Mouse (Mus musculus) forebrain, postnatal 0 days (tissue): ENCODE results near the gene Rbm44. TPM values are rescaled to one million over a fixed set of nuclear protein-coding genes. Genes with fewer than 3 reads are reported as not detected.

Experiments used
- ATAC-seq: fragments of 200-750 bp; cut with Nextera tagmentation; 2 replicates; pipeline ENCODE4 v1.8.0; 2017; ENCODE audit warnings: mild to moderate bottlenecking, moderate library complexity
- DNase-seq: peaks from one replicate; pipeline ENCODE4 v3.0.0-alpha.2; 2015
- H3K27ac ChIP-seq: fragments of 300-500 bp; sonication (generic); 2 replicates; pipeline ENCODE4 v1.5.1; 2014; ENCODE audit warnings: low read depth, mild to moderate bottlenecking, antibody characterized with exemption, low read length, moderate library complexity, mixed read lengths
- H3K27me3 ChIP-seq: fragments of 300-500 bp; sonication (generic); 2 replicates; pipeline ENCODE4 v1.6.1; 2014; ENCODE audit warnings: mild to moderate bottlenecking, low read length, mixed read lengths; ENCODE audit not compliant: insufficient read depth
- H3K36me3 ChIP-seq: fragments of 300-500 bp; sonication (generic); 2 replicates; pipeline ENCODE4 v1.6.1; 2014; ENCODE audit warnings: mild to moderate bottlenecking, moderate library complexity; ENCODE audit not compliant: insufficient read depth
- H3K4me1 ChIP-seq: fragments of 300-500 bp; sonication (generic); 2 replicates; pipeline ENCODE4 v1.6.1; 2014; ENCODE audit warnings: antibody characterized with exemption; ENCODE audit not compliant: insufficient read depth
- H3K4me2 ChIP-seq: fragments of 300-500 bp; sonication (generic); 2 replicates; pipeline ENCODE4 v1.6.1; 2014; ENCODE audit warnings: low read depth, mild to moderate bottlenecking, moderate library complexity
- H3K4me3 ChIP-seq: fragments of 300-500 bp; sonication (generic); 2 replicates; pipeline ENCODE4 v1.5.1; 2014; ENCODE audit warnings: low read depth, low read length, mixed read lengths
- H3K9ac ChIP-seq: fragments of 300-500 bp; sonication (generic); 2 replicates; pipeline ENCODE4 v1.6.1; 2014; ENCODE audit warnings: mild to moderate bottlenecking
- H3K9me3 ChIP-seq: fragments of 300-500 bp; sonication (generic); 2 replicates; pipeline ENCODE4 v1.6.1; 2016; ENCODE audit warnings: low read length
- CTCF ChIP-seq: sonication (generic); IDR thresholded peaks from 2 replicates; pipeline ENCODE4 v1.5.1; 2016; ENCODE audit warnings: antibody characterized with exemption, control low read depth, low read depth
- WGBS: fragments of 180-500 bp; shearing (Covaris S2); extraction: QIAGEN DNeasy Blood & Tissue Kit; methylation state at CpG from one replicate; pipeline ENCODE4 v1.1.7; 2014; 5-methylcytosine and 5-hydroxymethylcytosine counted together
- polyA plus RNA-seq: library from polyadenylated mRNA; unstranded; fragments of >200 nt; fragmentation: Nextera tagmentation; extraction: Ambion mirVana; gene quantifications from 2 replicates; pipeline ENCODE4 v1.2.1, GENCODE M21; 2015
- total RNA-seq: library from RNA; depleted of rRNA; stranded (reverse); fragments of >200 nt; gene quantifications from 2 replicates; pipeline ENCODE4 v1.2.3, GENCODE M21; 2014; rRNA removed

Gene Rbm44
- total and polyA plus RNA-seq, 2 experiments from 2014 or later = 0.11 to 0.29 TPM

DNA sequence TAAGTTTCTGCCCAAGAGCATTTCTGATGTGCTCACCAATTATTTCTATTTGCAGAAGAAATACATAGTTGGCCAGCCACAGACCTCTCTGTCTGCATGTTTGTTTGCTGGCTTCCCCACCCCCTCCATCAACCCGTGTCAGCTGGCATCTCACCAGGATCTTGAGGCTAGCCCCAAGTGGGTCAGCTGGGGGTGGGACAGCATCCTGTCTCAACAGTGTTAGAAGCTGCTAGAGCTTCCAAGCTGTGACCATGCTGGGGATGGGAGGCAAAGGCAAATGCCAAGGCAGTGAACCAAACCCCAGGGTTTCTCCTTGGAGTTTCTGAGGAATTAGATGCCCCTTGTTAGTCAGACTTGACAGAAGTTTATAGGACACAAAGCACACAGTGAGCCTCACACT is 71.1 kb downstream of the Rbm44 start:
- H3K27me3 ChIP-seq = no peaks in the 10 kb centered on the region
- H3K4me2 ChIP-seq = no peak overlapping the region
- H3K4me3 ChIP-seq = no peak overlapping the region
- no peaks in the 10 kb centered on the region for H3K36me3 ChIP-seq
- DNase-seq (no peak), ATAC-seq (no peak)
- H3K27ac ChIP-seq = no peak overlapping the region
- H3K9ac ChIP-seq = no peak overlapping the region
- peaks cover 6% of the 10 kb centered on the region; the same call in 1 of the 2 replicates for H3K4me1 ChIP-seq
- H3K9me3 ChIP-seq = no peaks in the 10 kb centered on the region
- no peak for TF ChIP-seq CTCF
- 39% methylated on average over 1 of the region's 1 CpGs for WGBS

DNA sequence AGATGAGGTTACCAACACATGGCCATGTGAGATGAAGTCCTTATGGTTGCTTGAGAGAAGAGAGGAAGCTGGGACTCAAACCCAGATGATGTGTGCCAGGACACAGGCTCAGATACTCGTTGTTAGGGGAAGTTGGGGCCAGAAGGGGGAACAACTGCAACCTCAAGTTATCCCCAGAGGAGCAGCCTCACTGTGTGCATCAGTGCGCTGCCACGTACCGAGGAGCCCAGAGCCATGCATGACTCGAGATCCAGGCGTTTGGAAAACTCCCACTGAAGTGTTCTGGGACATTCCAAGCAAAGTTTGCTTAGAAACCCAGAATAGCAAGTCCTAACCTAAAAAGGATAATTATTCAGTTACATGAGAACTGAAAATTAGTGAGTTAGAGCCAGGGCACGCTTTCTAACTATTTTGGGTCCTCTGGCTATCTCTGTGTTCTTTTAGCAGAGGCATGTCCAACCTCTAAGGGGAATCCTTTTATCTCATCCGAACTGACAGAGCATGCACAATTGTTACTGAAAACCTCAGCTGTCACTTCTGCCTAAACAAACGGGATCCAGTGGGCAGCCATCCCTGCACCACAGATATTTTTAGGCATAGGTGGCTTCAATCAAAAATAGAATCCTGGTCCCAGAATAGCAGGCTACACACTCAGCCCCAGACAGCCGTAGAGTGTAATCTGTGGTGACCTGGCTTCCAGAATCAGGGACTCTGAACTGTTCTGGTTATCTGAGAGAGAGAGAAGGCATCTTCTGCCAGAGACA is 71.8 kb downstream of the Rbm44 start:
- H3K4me3 ChIP-seq = no peak overlapping the region
- H3K4me1 ChIP-seq = 0 out of 2 replicates have a peak, but pooled peaks cover 1% of the 10 kb centered on the region
- WGBS = 69% methylated on average over 10 of the region's 10 CpGs
- H3K36me3 ChIP-seq = no peaks in the 10 kb centered on the region
- no peak for TF ChIP-seq CTCF
- no peak overlapping the region for H3K9ac ChIP-seq
- H3K27me3 ChIP-seq = no peaks in the 10 kb centered on the region
- H3K9me3 ChIP-seq = no peaks in the 10 kb centered on the region
- H3K4me2 ChIP-seq = no peak overlapping the region
- no peak for DNase-seq
- ATAC-seq = no peak
- H3K27ac ChIP-seq = no peak overlapping the region

DNA sequence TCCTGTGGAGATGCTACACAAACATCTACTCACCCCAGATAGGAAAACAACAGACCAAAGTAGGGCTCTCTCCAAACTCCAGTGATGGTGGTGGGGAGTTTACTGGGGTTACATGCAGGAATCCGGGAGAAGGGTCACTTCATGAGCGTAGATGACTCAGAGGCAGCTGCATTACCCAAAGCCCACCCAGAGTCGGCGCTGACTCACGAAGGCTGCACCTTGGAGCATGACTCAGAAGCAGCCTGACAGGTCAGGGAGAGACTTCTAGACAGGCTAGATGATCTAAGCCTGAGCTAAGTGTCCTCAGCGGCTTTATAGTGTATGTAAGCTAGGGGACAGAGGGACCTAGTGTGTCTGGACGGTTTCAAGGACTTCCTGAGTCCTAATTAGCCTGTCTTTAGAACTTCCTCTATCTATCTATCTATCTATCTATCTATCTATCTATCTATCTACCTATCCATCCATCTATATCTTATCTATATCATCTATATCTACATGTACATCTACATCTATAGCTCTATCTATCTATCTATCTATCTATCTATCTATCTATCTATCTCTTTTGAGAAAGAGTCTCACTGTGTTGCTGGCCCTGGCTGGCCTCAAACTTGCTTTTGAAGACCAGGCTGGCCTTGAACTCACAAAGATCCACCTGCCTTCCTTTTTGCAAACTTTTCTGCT is 74.9 kb downstream of the Rbm44 start:
- ATAC-seq = no peak
- no peak for TF ChIP-seq CTCF

DNA sequence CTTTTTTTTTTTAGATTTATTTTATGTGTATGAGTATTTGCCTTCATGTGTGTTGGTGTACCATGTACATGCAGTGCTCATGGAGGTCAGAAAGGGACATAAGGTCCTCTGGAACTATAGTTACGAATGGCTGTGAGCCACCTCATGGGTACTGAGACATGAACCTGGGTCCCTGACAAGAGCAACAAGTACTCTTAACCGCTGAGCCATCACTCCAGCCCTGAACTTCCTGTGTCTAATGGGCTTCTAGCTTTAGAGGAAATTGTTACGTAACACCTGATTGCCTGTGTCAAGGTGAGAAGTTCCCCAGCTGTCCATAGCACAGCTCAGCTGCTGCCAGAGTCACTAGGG is 75.4 kb downstream of the Rbm44 start:
- Histone ChIP-seq H3K4me3 (no peak overlapping the region), H3K4me1 (no peaks in the 10 kb centered on the region), H3K27ac (no peak overlapping the region), H3K9ac (no peak overlapping the region), H3K4me2 (no peak overlapping the region), H3K27me3 (no peaks in the 10 kb centered on the region), H3K36me3 (no peaks in the 10 kb centered on the region), H3K9me3 (no peaks in the 10 kb centered on the region)
- WGBS = 97% methylated on average over 3 of the region's 3 CpGs
- no peak for ATAC-seq
- no peak for DNase-seq
- TF ChIP-seq CTCF = no peak

More for the DNA sequence above, 74.9 kb downstream of the Rbm44 start:
- no peak overlapping the region for H3K4me2 ChIP-seq
- no peaks in the 10 kb centered on the region for H3K27me3 ChIP-seq
- no peaks in the 10 kb centered on the region for H3K4me1 ChIP-seq
- H3K4me3 ChIP-seq = no peak overlapping the region
- no peak for DNase-seq
- H3K27ac ChIP-seq = no peak overlapping the region
- no peaks in the 10 kb centered on the region for H3K36me3 ChIP-seq
- WGBS = 91% methylated on average over 7 of the region's 7 CpGs
- H3K9ac ChIP-seq = no peak overlapping the region
- no peaks in the 10 kb centered on the region for H3K9me3 ChIP-seq

Other genes starting within 250 kb of the Rbm44 start
- 0.14 and 0.38 TPM in 2 replicates for gene Mlph, start 230.0 kb upstream of the Rbm44 start, total RNA-seq
- gene Mlph, start 230.0 kb upstream of the Rbm44 start, polyA plus RNA-seq = 0.19 and 0.33 TPM in 2 replicates
- not detected in 2 replicates for gene Prlh, start 192.0 kb upstream of the Rbm44 start, total RNA-seq
- not detected in 2 replicates for gene Prlh, start 192.0 kb upstream of the Rbm44 start, polyA plus RNA-seq
- gene Rab17, start 175.4 kb upstream of the Rbm44 start, total RNA-seq = 0.15 and 0.62 TPM in 2 replicates
- 0.30 TPM in 1 of 2 replicates, not detected in the other for gene Rab17, start 175.4 kb upstream of the Rbm44 start, polyA plus RNA-seq
- gene Lrrfip1, start 146.4 kb upstream of the Rbm44 start, total RNA-seq = 52.4 and 55.4 TPM in 2 replicates
- 56.9 and 62.0 TPM in 2 replicates for gene Lrrfip1, start 146.4 kb upstream of the Rbm44 start, polyA plus RNA-seq
- gene Ramp1, start 34.7 kb downstream of the Rbm44 start, total RNA-seq = 14.4 and 16.8 TPM in 2 replicates
- gene Ramp1, start 34.7 kb downstream of the Rbm44 start, polyA plus RNA-seq = 21.3 and 23.2 TPM in 2 replicates
- gene Ube2f, start 105.2 kb downstream of the Rbm44 start, total RNA-seq = 38.1 and 38.7 TPM in 2 replicates
- 44.1 and 45.3 TPM in 2 replicates for gene Ube2f, start 105.2 kb downstream of the Rbm44 start, polyA plus RNA-seq
- gene Scly, start 153.2 kb downstream of the Rbm44 start, total RNA-seq = 6.7 and 8.7 TPM in 2 replicates
- gene Scly, start 153.2 kb downstream of the Rbm44 start, polyA plus RNA-seq = 5.4 and 6.4 TPM in 2 replicates
- gene Espnl, start 177.0 kb downstream of the Rbm44 start, total RNA-seq = 0.15 and 0.19 TPM in 2 replicates
- 0.08 and 0.13 TPM in 2 replicates for gene Espnl, start 177.0 kb downstream of the Rbm44 start, polyA plus RNA-seq
- 0.08 and 0.24 TPM in 2 replicates for gene Klhl30, start 205.9 kb downstream of the Rbm44 start, total RNA-seq
- 0.10 and 0.12 TPM in 2 replicates for gene Klhl30, start 205.9 kb downstream of the Rbm44 start, polyA plus RNA-seq
- gene Erfe, start 221.3 kb downstream of the Rbm44 start, total RNA-seq = 0.31 and 0.33 TPM in 2 replicates
- gene Erfe, start 221.3 kb downstream of the Rbm44 start, polyA plus RNA-seq = 0.09 and 0.21 TPM in 2 replicates